Mouse (Mus musculus): Measurements from ENCODE around the gene Scube1. TPM values are rescaled to one million over a fixed set of nuclear protein-coding genes. Genes with fewer than 3 reads are reported as not detected.

Gene Scube1
- total and polyA plus RNA-seq, 3 experiments = 0.65 to 2.2 (median 1.3) TPM

GRCm38 (mm10) chr15:83724160-83724885, 498 bp downstream of the Scube1 start:
- H3K79me2 ChIP-seq (replicated peaks; ENCODE audit: control insufficient read depth, insufficient read depth, low read length) = no peaks in the 10 kb centered on the region
- DNase-seq = peak in 1 of 2 experiments; percentile 56
- intact Hi-C loops (cut with DNase I) = loop anchor here (5.0 kb wide), 2 partner anchors 33 to 42 kb away; no protein-coding TSS in a partner anchor
- peak overlapping the region; percentile 73 for H3K9ac ChIP-seq (ENCODE audit: low read depth, low read length)
- 1% methylated on average over 58 of the region's 61 CpGs for WGBS
- H3K4me3 ChIP-seq = peak overlapping the region; percentile 69
- H3K36me3 ChIP-seq (ENCODE audit: control insufficient read depth, insufficient read depth, low read length) = no peaks in the 10 kb centered on the region
- H3K27ac ChIP-seq = no peak overlapping the region
- peaks cover 2% of the 10 kb centered on the region for H3K27me3 ChIP-seq (ENCODE audit: control insufficient read depth, insufficient read depth, low read length)
- TF ChIP-seq POLR2A (IDR thresholded peaks at IDR 0.05; ENCODE audit: insufficient read depth, low read depth, low read length) (no peak), CTCF (IDR thresholded peaks at IDR 0.05) (no peak), EP300 (IDR thresholded peaks at IDR 0.05; ENCODE audit: insufficient read depth, low read depth, low read length) (no peak)
- H3K4me1 ChIP-seq (ENCODE audit: control insufficient read depth, insufficient read depth, low read length) = no peaks in the 10 kb centered on the region

GRCm38 (mm10) chr15:83715582-83716228, 9.1 kb downstream of the Scube1 start:
- Histone ChIP-seq H3K4me3 (no peak overlapping the region), H3K27ac (no peak overlapping the region), H3K9ac (ENCODE audit: low read depth, low read length) (no peak overlapping the region), H3K36me3 (ENCODE audit: control insufficient read depth, insufficient read depth, low read length) (no peaks in the 10 kb centered on the region), H3K4me1 (ENCODE audit: control insufficient read depth, insufficient read depth, low read length) (no peaks in the 10 kb centered on the region), H3K27me3 (ENCODE audit: control insufficient read depth, insufficient read depth, low read length) (no peaks in the 10 kb centered on the region), H3K79me2 (replicated peaks; ENCODE audit: control insufficient read depth, insufficient read depth, low read length) (no peaks in the 10 kb centered on the region)
- TF ChIP-seq POLR2A (IDR thresholded peaks at IDR 0.05; ENCODE audit: insufficient read depth, low read depth, low read length) (no peak), CTCF (IDR thresholded peaks at IDR 0.05) (no peak), EP300 (IDR thresholded peaks at IDR 0.05; ENCODE audit: insufficient read depth, low read depth, low read length) (no peak)
- DNase-seq = no peak
- 83% methylated on average over 6 of the region's 6 CpGs for WGBS
- intact Hi-C loops (cut with DNase I) = no loop called here

- no peaks in the 10 kb centered on the region for H3K36me3 ChIP-seq (ENCODE audit: control insufficient read depth, insufficient read depth, low read length)
- no peak overlapping the region for H3K27ac ChIP-seq
- H3K79me2 ChIP-seq (replicated peaks; ENCODE audit: control insufficient read depth, insufficient read depth, low read length) = no peaks in the 10 kb centered on the region
- intact Hi-C loops (cut with DNase I) = no loop called here
- H3K9ac ChIP-seq (ENCODE audit: low read depth, low read length) = no peak overlapping the region
- no peak for DNase-seq
- TF ChIP-seq EP300 (IDR thresholded peaks at IDR 0.05; ENCODE audit: insufficient read depth, low read depth, low read length) (no peak), CTCF (IDR thresholded peaks at IDR 0.05) (no peak), POLR2A (IDR thresholded peaks at IDR 0.05; ENCODE audit: insufficient read depth, low read depth, low read length) (no peak)
- H3K4me1 ChIP-seq (ENCODE audit: control insufficient read depth, insufficient read depth, low read length) = no peaks in the 10 kb centered on the region
- 92% methylated on average over 10 of the region's 10 CpGs for WGBS
- no peaks in the 10 kb centered on the region for H3K27me3 ChIP-seq (ENCODE audit: control insufficient read depth, insufficient read depth, low read length)
- no peak overlapping the region for H3K4me3 ChIP-seq
These were observed 12.0 kb downstream of the Scube1 start for GRCm38 (mm10) chr15:83712798-83713197.

GRCm38 (mm10) chr15:83712361-83712760, 12.5 kb downstream of the Scube1 start:
- intact Hi-C loops (cut with DNase I) = no loop called here
- Histone ChIP-seq H3K27me3 (ENCODE audit: control insufficient read depth, insufficient read depth, low read length) (no peaks in the 10 kb centered on the region), H3K36me3 (ENCODE audit: control insufficient read depth, insufficient read depth, low read length) (no peaks in the 10 kb centered on the region), H3K79me2 (replicated peaks; ENCODE audit: control insufficient read depth, insufficient read depth, low read length) (no peaks in the 10 kb centered on the region), H3K4me1 (ENCODE audit: control insufficient read depth, insufficient read depth, low read length) (no peaks in the 10 kb centered on the region), H3K27ac (no peak overlapping the region), H3K4me3 (no peak overlapping the region), H3K9ac (ENCODE audit: low read depth, low read length) (no peak overlapping the region)
- WGBS = 95% methylated on average over 5 of the region's 5 CpGs
- no peak for TF ChIP-seq EP300 (IDR thresholded peaks at IDR 0.05; ENCODE audit: insufficient read depth, low read depth, low read length)
- no peak for TF ChIP-seq CTCF (IDR thresholded peaks at IDR 0.05)
- TF ChIP-seq POLR2A (IDR thresholded peaks at IDR 0.05; ENCODE audit: insufficient read depth, low read depth, low read length) = no peak
- DNase-seq = no peak

GRCm38 (mm10) chr15:83709889-83710774, 14.7 kb downstream of the Scube1 start:
- no peaks in the 10 kb centered on the region for H3K4me1 ChIP-seq (ENCODE audit: control insufficient read depth, insufficient read depth, low read length)

More at GRCm38 (mm10) chr15:83709889-83710774, 14.7 kb downstream of the Scube1 start:
- intact Hi-C loops (cut with DNase I) = no loop called here
- no peak overlapping the region for H3K4me3 ChIP-seq
- TF ChIP-seq EP300 (IDR thresholded peaks at IDR 0.05; ENCODE audit: insufficient read depth, low read depth, low read length) (no peak), POLR2A (IDR thresholded peaks at IDR 0.05; ENCODE audit: insufficient read depth, low read depth, low read length) (no peak), CTCF (IDR thresholded peaks at IDR 0.05) (no peak)
- no peaks in the 10 kb centered on the region for H3K79me2 ChIP-seq (replicated peaks; ENCODE audit: control insufficient read depth, insufficient read depth, low read length)
- DNase-seq = no peak
- no peaks in the 10 kb centered on the region for H3K27me3 ChIP-seq (ENCODE audit: control insufficient read depth, insufficient read depth, low read length)
- H3K36me3 ChIP-seq (ENCODE audit: control insufficient read depth, insufficient read depth, low read length) = no peaks in the 10 kb centered on the region
- no peak overlapping the region for H3K27ac ChIP-seq
- no peak overlapping the region for H3K9ac ChIP-seq (ENCODE audit: low read depth, low read length)
- whole genome bisulfite sequencing = 82% methylated on average over 23 of the region's 23 CpGs
